Mouse (Mus musculus) MEL (cell line): ENCODE measurements around the gene Xkr7. TPM values are rescaled to one million over a fixed set of nuclear protein-coding genes. Genes with fewer than 3 reads are reported as not detected.

Experiments
- DNase-seq: peaks from one replicate; pipeline ENCODE4 v3.0.0; 2011; ENCODE audit warnings: low read depth, low spot score
- H3K27ac ChIP-seq: 2 replicates; pipeline ENCODE4 v1.5.1; 2012; ENCODE audit warnings: low read depth, mild to moderate bottlenecking, control low read depth, low read length, moderate library complexity; ENCODE audit not compliant: control insufficient read depth
- H3K27me3 ChIP-seq, 2 experiments: fragments of 150-350 bp in 1 of 2; sonication (generic) in 1 of 2; 2 replicates each; pipeline ENCODE4 v1.6.1; 2012; ENCODE audit warnings: low read length in 2 of 2, mild to moderate bottlenecking in 2 of 2, improper control_type of control experiment in 1 of 2, moderate library complexity in 1 of 2; ENCODE audit not compliant: insufficient read depth in 2 of 2, control insufficient read depth in 1 of 2
- H3K36me3 ChIP-seq, 2 experiments: 2 replicates each; pipeline ENCODE4 v1.6.1; 2012 to 2014; ENCODE audit warnings: low read length in 2 of 2, improper control_type of control experiment in 1 of 2, inconsistent platforms in 1 of 2, mild to moderate bottlenecking in 1 of 2; ENCODE audit not compliant: insufficient read depth in 2 of 2, control insufficient read depth in 1 of 2
- H3K4me1 ChIP-seq, 2 experiments: fragments of 150-350 bp in 1 of 2; sonication (generic) in 1 of 2; 2 replicates each; pipeline ENCODE4 v1.6.1; 2012; ENCODE audit warnings: low read length in 2 of 2, improper control_type of control experiment in 1 of 2, mild to moderate bottlenecking in 1 of 2; ENCODE audit not compliant: insufficient read depth in 2 of 2, control insufficient read depth in 1 of 2
- H3K4me3 ChIP-seq, 2 experiments: fragments of 150-350 bp in 1 of 2; sonication (generic) in 1 of 2; 2 replicates each; pipeline ENCODE4 v1.5.1; 2012; ENCODE audit warnings: low read depth in 2 of 2, low read length in 2 of 2, mild to moderate bottlenecking in 2 of 2, moderate library complexity in 2 of 2, control low read depth in 1 of 2, improper control_type of control experiment in 1 of 2; ENCODE audit not compliant: control insufficient read depth in 1 of 2, insufficient read depth in 1 of 2
- H3K79me2 ChIP-seq: 2 replicates; pipeline ENCODE4 v1.6.1; 2012; ENCODE audit warnings: mild to moderate bottlenecking, low read length, moderate library complexity; ENCODE audit not compliant: control insufficient read depth, poor library complexity, insufficient read depth
- H3K9ac ChIP-seq: 2 replicates; pipeline ENCODE4 v1.6.1; 2012; ENCODE audit warnings: low read depth, mild to moderate bottlenecking, control low read depth, low read length, moderate library complexity; ENCODE audit not compliant: control insufficient read depth, poor library complexity, severe bottlenecking
- H3K9me3 ChIP-seq: fragments of 150-350 bp; sonication (generic); replicated peaks from 2 replicates; pipeline ENCODE4 v1.6.1; 2012; ENCODE audit warnings: mild to moderate bottlenecking, low read length, improper control_type of control experiment, moderate library complexity; ENCODE audit not compliant: insufficient read depth
- BHLHE40 ChIP-seq: IDR thresholded peaks from 2 replicates; pipeline ENCODE4 v1.6.1; 2012; ENCODE audit warnings: low read depth, mild to moderate bottlenecking, inconsistent platforms, low read length, improper control_type of control experiment, borderline replicate concordance
- CHD1 ChIP-seq: IDR thresholded peaks from 2 replicates; pipeline ENCODE4 v1.6.1; 2012; ENCODE audit warnings: low read depth, mild to moderate bottlenecking, inconsistent platforms, low read length, improper control_type of control experiment
- CHD2 ChIP-seq: IDR thresholded peaks from 2 replicates; pipeline ENCODE4 v1.6.1; 2011; ENCODE audit warnings: low read length, improper control_type of control experiment
- CTCF ChIP-seq, 3 experiments: IDR thresholded peaks in 2 of 3; conservative IDR thresholded peaks in 1 of 3; 2 replicates each; pipeline ENCODE4 v1.5.1; 2011 to 2012; ENCODE audit warnings: low read length in 3 of 3, low read depth in 2 of 3, mild to moderate bottlenecking in 2 of 3, improper control_type of control experiment in 1 of 3, inconsistent platforms in 1 of 3, mixed read lengths in 1 of 3, moderate library complexity in 1 of 3; ENCODE audit not compliant: control insufficient read depth in 1 of 3, insufficient read depth in 1 of 3, poor library complexity in 1 of 3, severe bottlenecking in 1 of 3
- E2F4 ChIP-seq: IDR thresholded peaks from 2 replicates; pipeline ENCODE4 v1.6.1; 2011; ENCODE audit warnings: low read depth, low read length, improper control_type of control experiment, borderline replicate concordance
- ELF1 ChIP-seq: IDR thresholded peaks from 2 replicates; pipeline ENCODE4 v1.6.1; 2014; ENCODE audit warnings: low read depth, mild to moderate bottlenecking, inconsistent platforms, low read length, improper control_type of control experiment, moderate library complexity
- EP300 ChIP-seq, 2 experiments: IDR thresholded peaks; 2 replicates each; pipeline ENCODE4 v1.6.1; 2011; ENCODE audit warnings: improper control_type of control experiment in 2 of 2, low read length in 2 of 2, low read depth in 1 of 2, mild to moderate bottlenecking in 1 of 2
- ETS1 ChIP-seq: IDR thresholded peaks from 2 replicates; pipeline ENCODE4 v1.6.1; 2012; ENCODE audit warnings: low read depth, mild to moderate bottlenecking, inconsistent platforms, low read length, improper control_type of control experiment, moderate library complexity
- GABPA ChIP-seq: IDR thresholded peaks from 2 replicates; pipeline ENCODE4 v1.6.1; 2012; ENCODE audit warnings: low read depth, mild to moderate bottlenecking, inconsistent platforms, low read length, improper control_type of control experiment, moderate library complexity
- GATA1 ChIP-seq: IDR thresholded peaks from 2 replicates; pipeline ENCODE4 v1.6.1; 2011; ENCODE audit warnings: low read depth, low read length, improper control_type of control experiment
- HCFC1 ChIP-seq: IDR thresholded peaks from 2 replicates; pipeline ENCODE4 v1.6.1; 2012; ENCODE audit warnings: low read depth, mild to moderate bottlenecking, inconsistent platforms, low read length, improper control_type of control experiment, moderate library complexity
- JUND ChIP-seq: IDR thresholded peaks from 2 replicates; pipeline ENCODE4 v1.6.1; 2011; ENCODE audit warnings: low read depth, mild to moderate bottlenecking, improper control_type of control experiment, low read length
- MAFK ChIP-seq: IDR thresholded peaks from 2 replicates; pipeline ENCODE4 v1.6.1; 2011; ENCODE audit warnings: low read depth, mild to moderate bottlenecking, low read length, improper control_type of control experiment, borderline replicate concordance
- MAX ChIP-seq: IDR thresholded peaks from 2 replicates; pipeline ENCODE4 v1.6.1; 2011; ENCODE audit warnings: low read length, improper control_type of control experiment
- MAZ ChIP-seq: IDR thresholded peaks from 2 replicates; pipeline ENCODE4 v1.6.1; 2012; ENCODE audit warnings: low read depth, mild to moderate bottlenecking, inconsistent platforms, low read length, improper control_type of control experiment
- MEF2A ChIP-seq: IDR thresholded peaks from 2 replicates; pipeline ENCODE4 v1.6.1; 2014; ENCODE audit warnings: low read depth, mild to moderate bottlenecking, inconsistent platforms, low read length, improper control_type of control experiment; ENCODE audit not compliant: poor library complexity, insufficient replicate concordance, severe bottlenecking; ENCODE audit errors: extremely low read depth
- MXI1 ChIP-seq: IDR thresholded peaks from 2 replicates; pipeline ENCODE4 v1.6.1; 2011; ENCODE audit warnings: mild to moderate bottlenecking, low read depth, low read length, improper control_type of control experiment
- MYB ChIP-seq: IDR thresholded peaks from 2 replicates; pipeline ENCODE4 v1.6.1; 2011; ENCODE audit warnings: mild to moderate bottlenecking, low read depth, low read length, improper control_type of control experiment
- MYC ChIP-seq: IDR thresholded peaks from 2 replicates; pipeline ENCODE4 v1.6.1; 2011; ENCODE audit warnings: low read depth, mild to moderate bottlenecking, low read length, improper control_type of control experiment, moderate library complexity
- NELFE ChIP-seq: IDR thresholded peaks from 2 replicates; pipeline ENCODE4 v1.6.1; 2011; ENCODE audit warnings: low read depth, low read length, improper control_type of control experiment
- NRF1 ChIP-seq: IDR thresholded peaks from 2 replicates; pipeline ENCODE4 v1.6.1; 2014; ENCODE audit warnings: low read depth, mild to moderate bottlenecking, inconsistent platforms, low read length, improper control_type of control experiment, moderate library complexity; ENCODE audit not compliant: poor library complexity, insufficient read depth, severe bottlenecking
- POLR2A ChIP-seq, 2 experiments: IDR thresholded peaks; 2 replicates each; pipeline ENCODE4 v1.6.1; 2011 to 2012; ENCODE audit warnings: low read length in 2 of 2, mild to moderate bottlenecking in 2 of 2, control low read depth in 1 of 2, improper control_type of control experiment in 1 of 2, low read depth in 1 of 2, moderate library complexity in 1 of 2; ENCODE audit not compliant: control insufficient read depth in 1 of 2, insufficient read depth in 1 of 2, poor library complexity in 1 of 2
- POLR2AphosphoS2 ChIP-seq: IDR thresholded peaks from 2 replicates; pipeline ENCODE4 v1.6.1; 2011; ENCODE audit warnings: low read length, improper control_type of control experiment
- POLR2AphosphoS5 ChIP-seq: IDR thresholded peaks from 2 replicates; pipeline ENCODE4 v1.6.1; 2012; ENCODE audit warnings: low read depth, borderline replicate concordance, mild to moderate bottlenecking, inconsistent platforms, low read length, moderate library complexity, mixed read lengths
- RAD21 ChIP-seq: IDR thresholded peaks from 2 replicates; pipeline ENCODE4 v1.6.1; 2011; ENCODE audit warnings: mild to moderate bottlenecking, low read depth, low read length, improper control_type of control experiment
- RCOR1 ChIP-seq: IDR thresholded peaks from 2 replicates; pipeline ENCODE4 v1.6.1; 2012; ENCODE audit warnings: low read depth, mild to moderate bottlenecking, inconsistent platforms, low read length, improper control_type of control experiment
- SIN3A ChIP-seq: IDR thresholded peaks from 2 replicates; pipeline ENCODE4 v1.6.1; 2012; ENCODE audit warnings: low read length, improper control_type of control experiment, inconsistent platforms
- SMC3 ChIP-seq: IDR thresholded peaks from 2 replicates; pipeline ENCODE4 v1.6.1; 2011; ENCODE audit warnings: low read depth, low read length, improper control_type of control experiment
- TAL1 ChIP-seq: IDR thresholded peaks from 2 replicates; pipeline ENCODE4 v1.6.1; 2012; ENCODE audit warnings: mild to moderate bottlenecking, inconsistent platforms, low read length, moderate library complexity, mixed read lengths
- TCF12 ChIP-seq: IDR thresholded peaks from 2 replicates; pipeline ENCODE4 v1.6.1; 2014; ENCODE audit warnings: low read depth, mild to moderate bottlenecking, inconsistent platforms, low read length, improper control_type of control experiment, moderate library complexity
- UBTF ChIP-seq: IDR thresholded peaks from 2 replicates; pipeline ENCODE4 v1.6.1; 2012; ENCODE audit warnings: low read depth, mild to moderate bottlenecking, inconsistent platforms, low read length, improper control_type of control experiment, moderate library complexity, borderline replicate concordance; ENCODE audit not compliant: insufficient read depth
- USF1 ChIP-seq: IDR thresholded peaks from 2 replicates; pipeline ENCODE4 v1.6.1; 2014; ENCODE audit warnings: low read depth, mild to moderate bottlenecking, inconsistent platforms, low read length, improper control_type of control experiment, moderate library complexity
- USF2 ChIP-seq, 2 experiments: IDR thresholded peaks; 2 replicates each; pipeline ENCODE4 v1.6.1; 2011 to 2012; ENCODE audit warnings: improper control_type of control experiment in 2 of 2, low read length in 2 of 2, borderline replicate concordance in 1 of 2, inconsistent platforms in 1 of 2, low read depth in 1 of 2, mild to moderate bottlenecking in 1 of 2; ENCODE audit not compliant: insufficient read depth in 1 of 2
- ZC3H11A ChIP-seq: IDR thresholded peaks from 2 replicates; pipeline ENCODE4 v1.6.1; 2012; ENCODE audit warnings: low read depth, mild to moderate bottlenecking, inconsistent platforms, low read length, improper control_type of control experiment
- ZKSCAN1 ChIP-seq: IDR thresholded peaks from 2 replicates; pipeline ENCODE4 v1.6.1; 2012; ENCODE audit warnings: low read depth, mild to moderate bottlenecking, inconsistent platforms, low read length, improper control_type of control experiment, moderate library complexity
- ZMIZ1 ChIP-seq: IDR thresholded peaks from 2 replicates; pipeline ENCODE4 v1.6.1; 2012; ENCODE audit warnings: low read depth, mild to moderate bottlenecking, inconsistent platforms, low read length, improper control_type of control experiment, moderate library complexity
- ZNF384 ChIP-seq: IDR thresholded peaks from 2 replicates; pipeline ENCODE4 v1.6.1; 2012; ENCODE audit warnings: low read depth, mild to moderate bottlenecking, inconsistent platforms, low read length, improper control_type of control experiment
- polyA plus RNA-seq, 2 experiments: library from polyadenylated mRNA; stranded (reverse) in 1 of 2; unstranded in 1 of 2; fragments of >175 nt in 1 of 2; fragments of >200 nt in 1 of 2; gene quantifications; 2 replicates each; pipeline versions ENCODE4 v1.2.1 to v1.2.4; 2012; ENCODE audit warnings: low replicate concordance in 2 of 2, low read depth in 1 of 2; ENCODE audit not compliant: insufficient read length in 2 of 2, insufficient read depth in 1 of 2, missing spikeins in 1 of 2
- total RNA-seq: library from RNA; depleted of rRNA; stranded (reverse); fragments of 300-350 nt; gene quantifications from 2 replicates; pipeline ENCODE4 v1.2.3, GENCODE M21; 2012

The Xkr7 gene
- total and polyA plus RNA-seq, 3 experiments: not detected

- Histone ChIP-seq H3K9ac (no peak overlapping the region), H3K27ac (no peak overlapping the region), H3K36me3 (no peaks in the 10 kb centered on the region), H3K79me2 (no peaks in the 10 kb centered on the region), H3K9me3 (no peaks in the 10 kb centered on the region), H3K27me3 (no peaks in the 10 kb centered on the region), H3K4me1 (no peaks in the 10 kb centered on the region), H3K4me3 (no peak overlapping the region)
- DNase-seq: peak; percentile 91
- TF ChIP-seq RAD21 (peak; percentile 81), CHD1 (no peak), USF2 (IDR thresholded peaks at IDR 0.05; ENCODE audit: borderline replicate concordance in 1 of 2, insufficient read depth in 1 of 2, low read depth in 1 of 2, low read length in 2 of 2) (no peak), HCFC1 (no peak), ZMIZ1 (no peak), E2F4 (no peak), GABPA (no peak), SMC3 (peak; percentile 94), POLR2A (IDR thresholded peaks at IDR 0.05; ENCODE audit: control insufficient read depth in 1 of 2, insufficient read depth in 1 of 2, low read depth in 1 of 2, low read length in 2 of 2, poor library complexity in 1 of 2) (no peak), MEF2A (no peak), USF1 (no peak), MXI1 (no peak), NRF1 (no peak), ZNF384 (0 out of 2 replicates have a peak, but pooled peaks have one; percentile 31), ELF1 (no peak), CHD2 (no peak), POLR2AphosphoS2 (no peak), MAX (no peak), TCF12 (no peak), TAL1 (no peak), BHLHE40 (no peak), SIN3A (peak; percentile 32; the same call in 1 of the 2 replicates), ETS1 (no peak), RCOR1 (no peak), NELFE (no peak), ZKSCAN1 (no peak), GATA1 (peak; percentile 81), POLR2AphosphoS5 (no peak), CTCF (IDR thresholded peaks at IDR 0.05 in 2 of 3, conservative IDR thresholded peaks at IDR 0.05 in 1 of 3; ENCODE audit: control insufficient read depth in 1 of 3, insufficient read depth in 1 of 3, low read depth in 2 of 3, low read length in 3 of 3, poor library complexity in 1 of 3, severe bottlenecking in 1 of 3) (peak; percentile 84 to 99 (median 87)), ZC3H11A (peak; percentile 71), EP300 (IDR thresholded peaks at IDR 0.05; ENCODE audit: low read depth in 1 of 2, low read length in 2 of 2) (no peak), MYC (no peak), MYB (no peak), UBTF (no peak), MAZ (no peak), JUND (no peak; the same call in 1 of the 2 replicates), MAFK (no peak)
Observed at GRCm38 (mm10) chr2:153080841-153081523, 49.3 kb downstream of the Xkr7 start.
